Mouse (Mus musculus) adrenal gland, postnatal 10 days (tissue): ENCODE results near the gene Xntrpc. TPM values are rescaled to one million over a fixed set of nuclear protein-coding genes. Genes with fewer than 3 reads are reported as not detected.

Experiments used
- DNase-seq: peaks from one replicate; pipeline ENCODE4 v3.0.0; 2021; ENCODE audit warnings: mixed read lengths
- total RNA-seq, 2 experiments: library from RNA; stranded (reverse); gene quantifications; 2 replicates each; pipeline ENCODE4 v1.2.3; 2021

Gene Xntrpc
- total RNA-seq, 2 experiments from 2014 or later: 0.93 to 1.3 TPM

GRCm38 (mm10) chr7:102081784-102082183 is 16.3 kb downstream of the Xntrpc start:
- DNase-seq: no peak

DNA sequence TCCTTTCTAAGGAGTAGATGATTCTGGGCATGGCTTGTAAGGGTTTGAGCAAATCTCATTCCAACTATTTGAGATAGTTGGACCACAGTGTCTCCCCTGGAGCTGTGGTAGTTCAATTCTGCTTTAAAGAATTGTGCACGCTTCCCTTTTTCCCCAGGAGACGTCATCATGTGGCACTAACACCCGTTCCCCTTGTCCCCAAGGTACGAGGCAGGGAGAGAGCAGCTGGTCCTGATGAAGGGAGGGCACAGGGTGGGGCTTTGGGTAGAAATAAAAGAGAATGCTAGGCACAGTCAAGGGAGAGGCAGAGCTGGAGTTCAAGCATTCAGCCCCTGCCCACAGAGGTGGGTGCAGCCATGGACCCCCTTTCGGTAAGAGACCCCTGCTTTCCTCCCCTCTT is 17.3 kb downstream of the Xntrpc start, which contains the start of gene Trpc2:
Trpc2 (plus strand) TSS at position 301 of the 400 bp plus-strand sequence.
- no peak for DNase-seq

GRCm38 (mm10) chr7:102084041-102084696 is 18.7 kb downstream of the Xntrpc start:
- no peak for DNase-seq

GRCm38 (mm10) chr7:102087336-102087735 is 21.8 kb downstream of the Xntrpc start:
- no peak for DNase-seq

- DNase-seq: no peak
These were observed 34.5 kb downstream of the Xntrpc start for GRCm38 (mm10) chr7:102099760-102100661.

DNA sequence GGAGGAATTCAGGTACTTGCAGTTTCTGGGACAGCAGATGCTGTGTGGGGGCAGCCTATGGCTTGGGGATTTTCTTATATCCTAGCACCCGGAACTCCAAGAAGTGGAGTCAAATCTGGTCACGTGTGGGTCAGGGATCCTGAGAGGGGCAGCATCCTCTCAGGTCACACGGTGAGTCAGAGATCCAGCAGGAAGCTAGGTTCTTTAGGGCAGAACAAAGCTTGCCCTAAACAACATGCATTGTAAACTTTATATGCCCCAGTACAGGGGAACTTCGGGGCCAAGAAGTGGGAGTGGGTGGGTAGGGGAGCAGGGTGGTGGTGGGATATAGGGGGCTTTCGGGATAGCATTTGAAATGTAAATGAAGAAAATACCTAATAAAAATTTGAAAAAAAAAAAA is 35.4 kb downstream of the Xntrpc start:
- DNase-seq: no peak

- no peak for DNase-seq
These were observed 36.0 kb downstream of the Xntrpc start, which contains the start of gene Art1 for GRCm38 (mm10) chr7:102101487-102101886. Gene Art1 (plus strand): TSS chr7:102101743.

DNA sequence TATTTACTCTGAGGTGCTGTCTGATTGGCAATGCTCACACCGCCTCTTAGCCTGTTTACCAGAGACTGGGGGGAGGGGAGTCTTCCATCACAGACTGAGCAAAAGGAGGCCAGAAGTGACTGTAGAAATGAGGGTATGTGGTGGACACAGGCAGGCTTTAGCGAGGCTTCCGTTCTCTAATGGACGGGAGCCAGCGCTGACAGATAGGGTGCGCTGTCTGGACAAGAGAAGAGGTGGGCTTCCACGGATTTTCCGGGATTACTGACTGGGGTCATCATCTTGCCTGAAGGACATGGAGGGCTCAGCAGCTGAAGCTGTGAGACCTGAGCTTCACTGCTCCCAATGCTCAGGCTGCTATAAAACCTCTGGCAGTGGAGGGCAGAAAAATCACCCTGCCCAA is 36.7 kb downstream of the Xntrpc start:
- DNase-seq: no peak

DNA sequence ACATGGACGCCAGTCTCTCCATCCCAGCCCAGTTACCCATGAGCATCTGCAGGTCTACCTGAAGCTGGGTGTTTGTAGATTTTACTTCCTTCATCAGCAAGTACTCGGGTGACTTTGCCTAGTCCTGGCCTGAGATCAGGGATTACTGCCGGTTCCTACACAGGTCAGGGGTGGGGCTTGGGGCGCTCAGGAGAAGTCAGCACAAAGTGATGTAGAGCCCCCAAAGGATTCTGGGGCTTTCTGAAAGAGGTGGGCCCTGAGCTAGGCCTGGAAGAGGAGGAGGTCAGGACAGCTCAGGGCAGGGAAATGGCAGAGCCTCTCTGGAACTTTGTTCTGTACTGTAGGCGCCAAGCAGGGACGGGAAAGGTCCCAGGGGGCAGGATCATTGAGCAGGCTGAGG is 37.2 kb downstream of the Xntrpc start:
- peak; percentile 42 for DNase-seq

DNA sequence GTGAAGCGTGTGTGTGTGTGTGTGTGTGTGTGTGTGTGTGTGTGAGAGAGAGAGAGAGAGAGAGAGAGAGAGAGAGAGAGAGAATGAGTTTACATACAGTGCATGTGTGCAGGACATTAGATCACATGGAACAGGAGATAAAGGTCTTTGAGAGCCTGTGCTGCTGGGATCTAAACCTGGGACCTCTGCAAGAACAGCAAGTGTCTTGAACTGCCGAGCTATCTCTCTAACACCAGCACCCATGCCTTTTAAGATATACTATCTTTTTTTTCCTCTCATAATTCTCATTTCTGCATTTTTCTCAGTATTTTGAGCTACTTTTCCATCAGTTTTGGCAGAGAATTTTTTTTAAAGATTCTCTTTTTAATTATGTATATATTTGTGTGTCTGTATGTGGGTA is 38.0 kb downstream of the Xntrpc start:
- DNase-seq: no peak

DNA sequence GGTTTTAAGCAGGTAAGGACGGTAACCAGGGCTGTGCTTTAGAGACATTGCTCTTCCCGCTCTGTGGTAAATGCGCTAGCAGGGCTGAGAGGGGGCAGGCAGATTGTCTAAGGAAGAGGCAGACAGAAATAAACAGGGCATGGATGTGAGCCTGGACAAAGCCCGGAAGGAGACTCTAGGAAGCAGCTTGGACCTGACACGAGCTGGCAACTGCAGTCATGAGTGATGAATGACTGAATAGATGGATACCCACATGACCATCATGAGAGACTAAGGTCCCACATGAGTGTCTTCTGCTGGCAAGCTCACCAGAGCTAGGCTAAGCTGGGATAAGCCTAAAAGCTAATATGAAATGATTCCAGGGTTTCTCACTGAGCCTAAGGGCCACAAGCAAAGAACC is 38.6 kb downstream of the Xntrpc start:
- no peak for DNase-seq

GRCm38 (mm10) chr7:102106700-102107141 is 41.2 kb downstream of the Xntrpc start:
- peak; percentile 42 for DNase-seq

GRCm38 (mm10) chr7:102108206-102108605 is 42.7 kb downstream of the Xntrpc start:
- no peak for DNase-seq

- no peak for DNase-seq
These were observed 43.7 kb downstream of the Xntrpc start, which contains the start of gene Art5 for GRCm38 (mm10) chr7:102109171-102109570. Gene Art5 (minus strand): TSS chr7:102109489.

- no peak for DNase-seq
These were observed 44.2 kb downstream of the Xntrpc start for GRCm38 (mm10) chr7:102109746-102110145.

GRCm38 (mm10) chr7:102113151-102113729 is 47.7 kb downstream of the Xntrpc start:
- DNase-seq: no peak

- DNase-seq: no peak
These were observed 51.2 kb downstream of the Xntrpc start, which contains the start of gene Chrna10 for GRCm38 (mm10) chr7:102116579-102117331. Gene Chrna10 (minus strand): TSS chr7:102116828.

DNA sequence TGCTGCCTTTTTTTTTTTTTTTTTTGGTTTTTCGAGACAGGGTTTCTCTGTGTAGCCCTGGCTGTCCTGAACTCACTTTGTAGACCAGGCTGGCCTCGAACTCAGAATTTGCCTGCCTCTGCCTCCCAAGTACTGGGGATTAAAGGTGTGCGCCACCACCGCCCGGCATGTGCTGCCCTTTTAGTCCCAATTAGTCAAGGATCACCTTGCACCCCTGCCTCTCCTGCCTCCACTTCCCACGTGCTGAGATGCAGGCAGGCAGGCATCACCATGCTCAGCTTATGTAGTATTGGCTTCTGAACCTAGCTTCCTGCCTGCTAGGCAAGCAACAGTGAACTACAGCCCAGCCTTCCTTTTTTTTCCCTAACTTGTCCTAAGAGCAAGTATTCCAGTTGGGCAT is 51.9 kb downstream of the Xntrpc start:
- no peak for DNase-seq

DNA sequence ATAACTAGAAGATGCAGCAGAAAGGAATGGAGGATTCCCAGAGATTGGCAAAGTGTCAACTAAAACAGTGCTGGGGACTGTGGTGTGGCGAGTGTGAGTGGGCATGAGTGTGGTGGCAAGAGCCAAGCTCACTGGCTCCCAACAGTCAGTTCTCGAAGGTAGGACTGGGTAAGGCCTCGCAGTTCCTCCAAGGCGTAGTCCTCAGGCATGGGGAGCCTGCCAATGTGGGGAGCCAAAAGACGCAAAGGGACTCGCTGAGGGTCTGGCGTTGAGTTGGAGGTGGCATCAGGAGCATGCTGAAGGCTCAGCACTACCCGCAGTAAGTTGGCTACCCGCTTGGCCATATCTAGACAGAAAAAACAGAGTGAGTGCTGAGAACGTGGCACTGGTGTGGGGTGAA is 54.8 kb downstream of the Xntrpc start:
- no peak for DNase-seq

- no peak for DNase-seq
These were observed 66.9 kb downstream of the Xntrpc start for GRCm38 (mm10) chr7:102132395-102132794.

DNA sequence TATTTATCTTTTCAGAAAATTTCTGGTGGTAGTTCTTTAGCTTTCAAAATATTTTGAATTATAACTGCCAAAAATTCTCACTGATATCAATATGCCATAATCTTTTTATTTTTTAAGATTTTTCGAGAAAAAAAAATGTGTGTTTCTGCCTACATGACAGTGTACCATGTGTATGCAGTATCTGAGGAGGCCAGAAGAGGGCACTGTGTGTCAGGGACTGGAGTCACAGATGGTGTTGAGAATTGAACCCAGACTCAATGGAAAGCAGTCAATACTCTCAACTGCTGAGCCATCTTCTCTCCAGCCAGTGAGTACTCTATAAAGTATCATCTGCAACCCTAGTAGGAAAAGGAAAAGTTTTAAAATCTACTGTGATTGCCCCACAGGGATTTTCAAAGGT is 72.0 kb downstream of the Xntrpc start:
- peak; percentile 44 for DNase-seq

- no peak for DNase-seq
These were observed 72.4 kb downstream of the Xntrpc start for GRCm38 (mm10) chr7:102137898-102138297.
